16 mouse cellular contexts compared by ENCODE assay signal in genomic region chr8:34254978-34255377, GRCm38 (mm10).
DNase-seq lines count a peak whose midpoint lies in the region; ATAC-seq and TF ChIP-seq lines count a peak whose summit lies in the region.
"Had no signal": no experiment of that assay in that cellular context is flagged by ENCODE, and none has a peak within 500 bp of the region (broad histone marks: within the 10 kb centered on the region; RNA-seq: fewer than 3 reads in every experiment).

No protein-coding gene starts in this region.

- no peak overlapping the region for H3K4me3 ChIP-seq in kidney, embryonic 14.5 days (ENCODE audit: low read length)
- no peak overlapping the region for H3K4me3 ChIP-seq in lung, adult 2 months (replicated peaks; ENCODE audit: extremely low read depth, low read depth, low read length)
- H3K4me3 ChIP-seq: forebrain, embryonic 13.5 days; limb, embryonic 12.5 days had no signal

- intact Hi-C loops in heart, postnatal 36 days (cut with DNase I): no loop called here

- TF ChIP-seq POLR2A in lung, adult 2 months (IDR thresholded peaks at IDR 0.05; ENCODE audit: borderline replicate concordance, extremely low read depth, low read depth, low read length): no peak

- H3K9ac ChIP-seq in kidney, embryonic 14.5 days (ENCODE audit: low read depth, low read length): no peak overlapping the region
- H3K9ac ChIP-seq: forebrain, embryonic 13.5 days; limb, embryonic 12.5 days had no signal

- TF ChIP-seq CTCF in lung, adult 2 months (IDR thresholded peaks at IDR 0.05; ENCODE audit: insufficient read depth, low read length): no peak

- H3K27ac ChIP-seq in kidney, embryonic 14.5 days (ENCODE audit: low read depth, low read length): no peak overlapping the region
- H3K27ac ChIP-seq: forebrain, embryonic 13.5 days; limb, embryonic 12.5 days; stomach, postnatal 0 days had no signal

- H3K9me3 ChIP-seq in kidney, embryonic 14.5 days (ENCODE audit: control insufficient read depth, low read length): peaks cover 2% of the 10 kb centered on the region; the same call in 1 of the 2 replicates
- H3K9me3 ChIP-seq: forebrain, embryonic 13.5 days had no signal

- WGBS in kidney, embryonic 14.5 days: 79% methylated on average over 2 of the region's 2 CpGs
- 62% methylated on average over 2 of the region's 2 CpGs for WGBS in lung, adult 2 months

- no peaks in the 10 kb centered on the region for H3K4me1 ChIP-seq in kidney, embryonic 14.5 days (ENCODE audit: control insufficient read depth, insufficient read depth, low read length)
- H3K4me1 ChIP-seq in lung, adult 2 months (ENCODE audit: control insufficient read depth, insufficient read depth, low read length): peaks cover 2% of the 10 kb centered on the region; the same call in 1 of the 2 replicates
- H3K4me1 ChIP-seq: forebrain, embryonic 13.5 days; limb, embryonic 12.5 days had no signal

- no peak overlapping the region for H3K4me2 ChIP-seq in kidney, embryonic 14.5 days (replicated peaks; ENCODE audit: low read depth, low read length)
- H3K4me2 ChIP-seq: forebrain, embryonic 13.5 days; limb, embryonic 12.5 days had no signal

- H3K27me3 ChIP-seq in kidney, embryonic 14.5 days (ENCODE audit: control insufficient read depth, insufficient read depth, low read length): no peaks in the 10 kb centered on the region
- H3K27me3 ChIP-seq: forebrain, embryonic 13.5 days; limb, embryonic 12.5 days; megakaryocyte, embryonic 14.5 days; Patski had no signal

- no peaks in the 10 kb centered on the region for H3K36me3 ChIP-seq in kidney, embryonic 14.5 days (ENCODE audit: control insufficient read depth, insufficient read depth, low read length)
- H3K36me3 ChIP-seq: limb, embryonic 12.5 days had no signal

- peak; percentile 90 for DNase-seq in heart, adult 11 months
- DNase-seq in heart, postnatal 36 days: no peak
- peak; percentile 3 for DNase-seq in kidney, adult 9 months
- DNase-seq in lung, postnatal 10 days: peak; percentile 5
- no peak for DNase-seq in lung, adult 2 months
- peak; percentile 2 for DNase-seq in yolk sac, embryonic 10.5 days (ENCODE audit: low spot score)
- DNase-seq in spleen, postnatal 14 days (ENCODE audit: low spot score in 2 of 2): no peak
- DNase-seq: cerebellum, adult 11-12 months; cerebellum, postnatal 25 days had no signal

- no peak for ATAC-seq in kidney, embryonic 14.5 days (ENCODE audit: low FRiP score, low TSS enrichment)
- ATAC-seq: activated CD4-positive, CD25-positive, alpha-beta regulatory T cell, adult 4 months; forebrain, embryonic 13.5 days; Patski had no signal

Comparison
In these comparisons a context has a peak if more than half of its experiments do, and no peak if none do; other contexts are left out.
1. DNase-seq: peak in heart, adult 11 months (single experiment), kidney, adult 9 months (single experiment), lung, postnatal 10 days (single experiment) and yolk sac, embryonic 10.5 days (single experiment); none in heart, postnatal 36 days (0 of 2), lung, adult 2 months (single experiment) and spleen, postnatal 14 days (0 of 2).